8 mouse cellular contexts compared by ENCODE assay signal in the genomic region with DNA sequence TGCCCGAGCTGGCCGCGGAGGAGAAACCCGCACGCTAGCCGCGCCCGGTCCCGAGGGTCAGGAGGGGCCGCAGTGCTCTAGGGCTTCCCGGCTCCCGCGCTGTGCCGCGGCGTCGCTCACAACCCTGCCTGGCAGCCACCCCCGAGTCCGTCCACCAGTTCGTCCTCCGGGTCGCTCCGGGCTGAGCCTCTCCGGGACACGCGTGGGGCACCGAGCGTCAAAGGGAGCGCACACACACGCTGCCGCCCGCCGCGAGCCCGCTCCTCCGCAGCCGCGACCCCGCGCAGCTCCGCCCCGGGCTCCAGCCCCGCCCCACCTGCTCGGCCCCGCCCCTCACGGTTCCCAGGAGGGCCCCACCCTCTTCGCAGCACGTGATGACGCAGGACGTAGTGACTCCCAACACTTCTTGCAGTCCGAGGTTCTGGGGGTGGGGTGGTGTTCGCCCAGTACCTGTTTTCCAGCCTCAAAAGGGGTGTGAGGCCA. TPM values are rescaled to one million over a fixed set of nuclear protein-coding genes. Genes with fewer than 3 reads are reported as not detected.
DNase-seq lines count a peak whose midpoint lies in the region; ATAC-seq and TF ChIP-seq lines count a peak whose summit lies in the region.

A gene (minus strand): TSS at position 285 of the 483 bp plus-strand sequence.

- DNase-seq in c-Kit-positive CD71-negative TER-119-negative erythroid progenitor cells, embryonic 14.5 days (ENCODE audit: low read depth), result peak; percentile 51
- peak; percentile 85 to 86 for DNase-seq in heart, postnatal 10 days
- peak; percentile 71 for DNase-seq in large intestine, adult 2 months (ENCODE audit: low read depth, low spot score)
- peak; percentile 95 for DNase-seq in stomach, postnatal 0 days (ENCODE audit: low spot score)

- peak; percentile 67 for ATAC-seq in CD4-positive, CD25-positive, alpha-beta regulatory T cell, adult 4 months
- peak; percentile 99 for ATAC-seq in forebrain, embryonic 13.5 days
- peak; percentile 98 for ATAC-seq in liver, embryonic 16.5 days (ENCODE audit: low read depth)
- peak; percentile 98 for ATAC-seq in neural tube, embryonic 12.5 days (ENCODE audit: low FRiP score, low read depth)
- ATAC-seq in stomach, postnatal 0 days (ENCODE audit: low FRiP score, low TSS enrichment), result peak; percentile 97

- H3K9ac ChIP-seq in forebrain, embryonic 13.5 days, result peak within 1 kb of the TSS; percentile 73
- peak within 1 kb of the TSS; percentile 66 for H3K9ac ChIP-seq in liver, embryonic 16.5 days (ENCODE audit: low read depth, low read length)
- H3K9ac ChIP-seq in neural tube, embryonic 12.5 days, result peak within 1 kb of the TSS; percentile 74
- H3K9ac ChIP-seq in stomach, postnatal 0 days (ENCODE audit: low read length), result peak within 1 kb of the TSS; percentile 83

- intact Hi-C loops in heart, postnatal 10 days (cut with DNase I), result loop anchor here (5.0 kb wide), 2 partner anchors 222 to 353 kb away; no protein-coding TSS in a partner anchor

- no peak for TF ChIP-seq EP300 in stomach, postnatal 0 days (optimal IDR thresholded peaks at IDR 0.05)

- under 1% methylated on average over 43 of the region's 52 CpGs for WGBS in forebrain, embryonic 13.5 days
- WGBS in large intestine, adult 2 months, result under 1% methylated on average over 47 of the region's 52 CpGs
- WGBS in liver, embryonic 16.5 days (ENCODE audit: insufficient replicate concordance), result under 1% methylated on average over 35 of the region's 52 CpGs
- 1% methylated on average over 52 of the region's 52 CpGs for WGBS in neural tube, embryonic 12.5 days
- WGBS in stomach, postnatal 0 days, result 1% methylated on average over 44 of the region's 52 CpGs

- peak within 1 kb of the TSS; percentile 99 for H3K4me2 ChIP-seq in forebrain, embryonic 13.5 days
- peak within 1 kb of the TSS; percentile 94 for H3K4me2 ChIP-seq in liver, embryonic 16.5 days (ENCODE audit: low read depth, low read length)
- H3K4me2 ChIP-seq in neural tube, embryonic 12.5 days (replicated peaks), result peak within 1 kb of the TSS; percentile 100
- peak within 1 kb of the TSS; percentile 88 for H3K4me2 ChIP-seq in stomach, postnatal 0 days (replicated peaks; ENCODE audit: low read depth)

- H3K27ac ChIP-seq in forebrain, embryonic 13.5 days, result no peak within 1 kb of the TSS
- H3K27ac ChIP-seq in liver, embryonic 16.5 days (ENCODE audit: low read length), result peak within 1 kb of the TSS; percentile 56
- H3K27ac ChIP-seq in neural tube, embryonic 12.5 days, result no peak within 1 kb of the TSS
- H3K27ac ChIP-seq in stomach, postnatal 0 days (replicated peaks), result peak within 1 kb of the TSS; percentile 96

- H3K4me1 ChIP-seq in forebrain, embryonic 13.5 days, result peaks cover 8% of the 10 kb centered on the region; the same call in 1 of the 2 replicates
- no peaks in the 10 kb centered on the region; the same call in 1 of the 2 replicates for H3K4me1 ChIP-seq in liver, embryonic 16.5 days (ENCODE audit: control insufficient read depth, low read depth, low read length)
- 0 out of 2 replicates have a peak, but pooled peaks cover 4% of the 10 kb centered on the region for H3K4me1 ChIP-seq in neural tube, embryonic 12.5 days
- H3K4me1 ChIP-seq in stomach, postnatal 0 days (replicated peaks; ENCODE audit: control insufficient read depth, insufficient read depth), result no peaks in the 10 kb centered on the region

- TF ChIP-seq CTCF in stomach, postnatal 0 days (IDR thresholded peaks at IDR 0.05; ENCODE audit: low read depth), result no peak

- no peaks in the 10 kb centered on the region for H3K36me3 ChIP-seq in forebrain, embryonic 13.5 days (ENCODE audit: poor library complexity, severe bottlenecking)
- H3K36me3 ChIP-seq in liver, embryonic 16.5 days (ENCODE audit: control insufficient read depth, insufficient read depth), result no peaks in the 10 kb centered on the region
- H3K36me3 ChIP-seq in neural tube, embryonic 12.5 days, result no peaks in the 10 kb centered on the region
- no peaks in the 10 kb centered on the region for H3K36me3 ChIP-seq in stomach, postnatal 0 days (ENCODE audit: control insufficient read depth, insufficient read depth, low read length)

- H3K4me3 ChIP-seq in forebrain, embryonic 13.5 days, result peak within 1 kb of the TSS; percentile 75
- peak within 1 kb of the TSS; percentile 74 for H3K4me3 ChIP-seq in liver, embryonic 16.5 days (ENCODE audit: low read depth, low read length)
- H3K4me3 ChIP-seq in neural tube, embryonic 12.5 days, result peak within 1 kb of the TSS; percentile 78
- peak within 1 kb of the TSS; percentile 87 for H3K4me3 ChIP-seq in stomach, postnatal 0 days (ENCODE audit: low read depth, low read length)

- H3K9me3 ChIP-seq in forebrain, embryonic 13.5 days (replicated peaks), result no peaks in the 10 kb centered on the region
- no peaks in the 10 kb centered on the region for H3K9me3 ChIP-seq in liver, embryonic 16.5 days (replicated peaks; ENCODE audit: control insufficient read depth, low read length)
- no peaks in the 10 kb centered on the region for H3K9me3 ChIP-seq in neural tube, embryonic 12.5 days
- H3K9me3 ChIP-seq in stomach, postnatal 0 days (ENCODE audit: control insufficient read depth, low read length), result no peaks in the 10 kb centered on the region

- H3K27me3 ChIP-seq in forebrain, embryonic 13.5 days, result peaks cover 8% of the 10 kb centered on the region
- H3K27me3 ChIP-seq in liver, embryonic 16.5 days (ENCODE audit: control insufficient read depth, insufficient read depth, low read depth, low read length), result peaks cover 4% of the 10 kb centered on the region
- H3K27me3 ChIP-seq in neural tube, embryonic 12.5 days (replicated peaks), result peaks cover 7% of the 10 kb centered on the region
- no peaks in the 10 kb centered on the region for H3K27me3 ChIP-seq in stomach, postnatal 0 days (ENCODE audit: control insufficient read depth, insufficient read depth, low read length)

RNA-seq across cellular contexts. Expression of the gene that starts here (rescaled TPM):
- 1 to 10 TPM; 3.3 to 5.8 TPM for polyA plus RNA-seq in CD4-positive, CD25-positive, alpha-beta regulatory T cell, adult 4 months (2017; shearing (Covaris generic))
- polyA plus RNA-seq in forebrain, embryonic 13.5 days (2015; fragmentation: Nextera tagmentation; extraction: Ambion mirVana), result 0.46 and 0.81 TPM in 2 replicates
- 1 to 10 TPM; 6.0 to 7.1 TPM for total RNA-seq in heart, postnatal 10 days (2021)
- 2.2 and 5.4 TPM in 2 replicates for polyA plus RNA-seq in large intestine, adult 2 months (2012; rRNA removed)
- polyA plus RNA-seq in liver, embryonic 16.5 days (2015; fragmentation: Nextera tagmentation; extraction: Ambion mirVana), result 3.8 and 4.1 TPM in 2 replicates
- 5.4 and 7.8 TPM in 2 replicates for polyA plus RNA-seq in neural tube, embryonic 12.5 days (2016; fragmentation: Nextera tagmentation; extraction: Ambion mirVana)
- polyA plus RNA-seq in stomach, postnatal 0 days (2015; fragmentation: Nextera tagmentation; extraction: Ambion mirVana), result 8.2 and 9.2 TPM in 2 replicates

Comparison
In these comparisons a context has a peak if more than half of its experiments do, and no peak if none do; other contexts are left out.
1. Peak in ATAC-seq, H3K4me3 ChIP-seq, H3K9ac ChIP-seq and H3K4me2 ChIP-seq in forebrain, embryonic 13.5 days; RNA of the gene not detected or under 1 TPM.
2. H3K27ac ChIP-seq: peak in liver, embryonic 16.5 days (single experiment) and stomach, postnatal 0 days (single experiment); none in forebrain, embryonic 13.5 days (single experiment) and neural tube, embryonic 12.5 days (single experiment).
3. Peak in every context shown above with its lines, with median percentiles within 50 percentile points of each other: ATAC-seq, DNase-seq, H3K4me2 ChIP-seq, H3K4me3 ChIP-seq and H3K9ac ChIP-seq.